Mouse (Mus musculus): ENCODE results near the gene Slc37a2. TPM values are rescaled to one million over a fixed set of nuclear protein-coding genes. Genes with fewer than 3 reads are reported as not detected.

Gene Slc37a2
- polyA plus RNA-seq, 1 experiment from 2014 or later = 2.0 TPM

- H3K36me3 ChIP-seq (ENCODE audit: insufficient read depth, low read length) = no peaks in the 10 kb centered on the region
- no peak for ATAC-seq (ENCODE audit: low FRiP score, low TSS enrichment)
- H3K9ac ChIP-seq (replicated peaks; ENCODE audit: low read length) = no peak overlapping the region
- no peaks in the 10 kb centered on the region for H3K27me3 ChIP-seq (ENCODE audit: insufficient read depth, low read length)
- no peaks in the 10 kb centered on the region for H3K4me1 ChIP-seq (ENCODE audit: insufficient read depth, low read length)
- H3K4me3 ChIP-seq (ENCODE audit: low read length) = no peak overlapping the region
- 90% methylated on average over 5 of the region's 5 CpGs for WGBS
- no peak overlapping the region for H3K27ac ChIP-seq (ENCODE audit: low read length)
- no peak overlapping the region for H3K4me2 ChIP-seq (replicated peaks; ENCODE audit: low read depth, low read length)
- H3K9me3 ChIP-seq (ENCODE audit: low read length) = no peaks in the 10 kb centered on the region
Observed at GRCm38 (mm10) chr9:37187407-37187806, 68.1 kb downstream of the Slc37a2 start.

- H3K4me3 ChIP-seq (ENCODE audit: low read length) = no peak overlapping the region
- H3K27ac ChIP-seq (ENCODE audit: low read length) = no peak overlapping the region
- WGBS = 71% methylated on average over 2 of the region's 2 CpGs
- no peaks in the 10 kb centered on the region for H3K36me3 ChIP-seq (ENCODE audit: insufficient read depth, low read length)
- H3K9me3 ChIP-seq (ENCODE audit: low read length) = no peaks in the 10 kb centered on the region
- H3K4me2 ChIP-seq (replicated peaks; ENCODE audit: low read depth, low read length) = no peak overlapping the region
- H3K27me3 ChIP-seq (ENCODE audit: insufficient read depth, low read length) = no peaks in the 10 kb centered on the region
- H3K4me1 ChIP-seq (ENCODE audit: insufficient read depth, low read length) = peaks cover 7% of the 10 kb centered on the region; the same call in 1 of the 2 replicates
- H3K9ac ChIP-seq (replicated peaks; ENCODE audit: low read length) = no peak overlapping the region
- no peak for ATAC-seq (ENCODE audit: low FRiP score, low TSS enrichment)
Observed at GRCm38 (mm10) chr9:37183176-37183575, 72.4 kb downstream of the Slc37a2 start.

- Histone ChIP-seq H3K36me3 (ENCODE audit: insufficient read depth, low read length) (no peaks in the 10 kb centered on the region), H3K9me3 (ENCODE audit: low read length) (no peaks in the 10 kb centered on the region), H3K27ac (ENCODE audit: low read length) (no peak overlapping the region), H3K4me2 (replicated peaks; ENCODE audit: low read depth, low read length) (no peak overlapping the region), H3K4me3 (ENCODE audit: low read length) (no peak overlapping the region), H3K9ac (replicated peaks; ENCODE audit: low read length) (no peak overlapping the region), H3K4me1 (ENCODE audit: insufficient read depth, low read length) (peaks cover 14% of the 10 kb centered on the region), H3K27me3 (ENCODE audit: insufficient read depth, low read length) (no peaks in the 10 kb centered on the region)
- 85% methylated on average over 5 of the region's 5 CpGs for WGBS
- ATAC-seq (ENCODE audit: low FRiP score, low TSS enrichment) = no peak
Observed at GRCm38 (mm10) chr9:37181596-37181995, 73.9 kb downstream of the Slc37a2 start.

- H3K27me3 ChIP-seq (ENCODE audit: insufficient read depth, low read length) = no peaks in the 10 kb centered on the region
- H3K9ac ChIP-seq (replicated peaks; ENCODE audit: low read length) = no peak overlapping the region
- no peak overlapping the region for H3K4me2 ChIP-seq (replicated peaks; ENCODE audit: low read depth, low read length)
- no peaks in the 10 kb centered on the region for H3K36me3 ChIP-seq (ENCODE audit: insufficient read depth, low read length)
- no peak overlapping the region for H3K27ac ChIP-seq (ENCODE audit: low read length)
- peaks cover 18% of the 10 kb centered on the region for H3K4me1 ChIP-seq (ENCODE audit: insufficient read depth, low read length)
- H3K9me3 ChIP-seq (ENCODE audit: low read length) = no peaks in the 10 kb centered on the region
- H3K4me3 ChIP-seq (ENCODE audit: low read length) = no peak overlapping the region
- 86% methylated on average over 4 of the region's 4 CpGs for WGBS
- ATAC-seq (ENCODE audit: low FRiP score, low TSS enrichment) = no peak
Observed at GRCm38 (mm10) chr9:37179596-37179995, 75.9 kb downstream of the Slc37a2 start.

- Histone ChIP-seq H3K4me2 (replicated peaks; ENCODE audit: low read depth, low read length) (no peak overlapping the region), H3K4me3 (ENCODE audit: low read length) (no peak overlapping the region), H3K9me3 (ENCODE audit: low read length) (no peaks in the 10 kb centered on the region), H3K36me3 (ENCODE audit: insufficient read depth, low read length) (no peaks in the 10 kb centered on the region), H3K27me3 (ENCODE audit: insufficient read depth, low read length) (no peaks in the 10 kb centered on the region), H3K4me1 (ENCODE audit: insufficient read depth, low read length) (peaks cover 18% of the 10 kb centered on the region), H3K27ac (ENCODE audit: low read length) (no peak overlapping the region), H3K9ac (replicated peaks; ENCODE audit: low read length) (no peak overlapping the region; the same call in 1 of the 2 replicates)
- ATAC-seq (ENCODE audit: low FRiP score, low TSS enrichment) = no peak
- WGBS = 43% methylated on average over 4 of the region's 4 CpGs
Observed at GRCm38 (mm10) chr9:37178911-37179310, 76.6 kb downstream of the Slc37a2 start.

Other genes starting within 250 kb of the Slc37a2 start
- 11.0 and 12.7 TPM in 2 replicates for gene Pknox2, start 108.3 kb downstream of the Slc37a2 start, polyA plus RNA-seq (2015; fragmentation: Nextera tagmentation; extraction: Ambion mirVana)
- gene Tmem218, start 47.5 kb downstream of the Slc37a2 start, polyA plus RNA-seq (2015; fragmentation: Nextera tagmentation; extraction: Ambion mirVana) = 13.2 and 13.5 TPM in 2 replicates
- gene Ccdc15, start 92.7 kb upstream of the Slc37a2 start, polyA plus RNA-seq (2015; fragmentation: Nextera tagmentation; extraction: Ambion mirVana) = 5.2 and 8.3 TPM in 2 replicates
- 0.05 TPM in 1 of 2 replicates, not detected in the other for gene Hepacam, start 111.6 kb upstream of the Slc37a2 start, polyA plus RNA-seq (2015; fragmentation: Nextera tagmentation; extraction: Ambion mirVana)
- 20.1 and 23.8 TPM in 2 replicates for gene Robo4, start 146.2 kb upstream of the Slc37a2 start, polyA plus RNA-seq (2015; fragmentation: Nextera tagmentation; extraction: Ambion mirVana)
- gene Robo3, start 177.5 kb upstream of the Slc37a2 start, polyA plus RNA-seq (2015; fragmentation: Nextera tagmentation; extraction: Ambion mirVana) = 0.29 and 0.35 TPM in 2 replicates
- 18.1 and 20.0 TPM in 2 replicates for gene Msantd2, start 233.6 kb upstream of the Slc37a2 start, polyA plus RNA-seq (2015; fragmentation: Nextera tagmentation; extraction: Ambion mirVana)